Mouse (Mus musculus) frontal cortex, postnatal 36 days (tissue): ENCODE results near the gene Pcid2.

Experiments
- DNase-seq, 2 experiments: peaks; one replicate each; pipeline ENCODE4 v3.0.0; 2022; ENCODE audit warnings: low spot score in 2 of 2

The Pcid2 gene

GRCm38 (mm10) chr8:13105087-13105881, at the start of gene Pcid2, which contains the start of gene Cul4a:
Gene Pcid2 (minus strand): TSS chr8:13105459.
Gene Cul4a (plus strand): TSS chr8:13105621.
- DNase-seq, result peak; percentile 95 to 97

- DNase-seq, result no peak
Observed at GRCm38 (mm10) chr8:13154099-13154498, 48.8 kb upstream of the Pcid2 start.

- no peak for DNase-seq
Observed at GRCm38 (mm10) chr8:13150929-13151328, 45.7 kb upstream of the Pcid2 start.

GRCm38 (mm10) chr8:13149866-13150265, 44.6 kb upstream of the Pcid2 start:
- DNase-seq, result no peak

- no peak for DNase-seq
Observed at GRCm38 (mm10) chr8:13149287-13149686, 44.0 kb upstream of the Pcid2 start.

GRCm38 (mm10) chr8:13148476-13148875, 43.2 kb upstream of the Pcid2 start:
- no peak for DNase-seq

GRCm38 (mm10) chr8:13141681-13142080, 36.4 kb upstream of the Pcid2 start:
- DNase-seq, result no peak

- no peak for DNase-seq
Observed at GRCm38 (mm10) chr8:13139641-13140182, 34.5 kb upstream of the Pcid2 start.

- peak; percentile 57 to 66 for DNase-seq
Observed at GRCm38 (mm10) chr8:13132220-13132619, 27.0 kb upstream of the Pcid2 start.

GRCm38 (mm10) chr8:13124897-13125296, 19.6 kb upstream of the Pcid2 start:
- no peak for DNase-seq

- no peak for DNase-seq
Observed at GRCm38 (mm10) chr8:13122887-13123421, 17.7 kb upstream of the Pcid2 start.

GRCm38 (mm10) chr8:13120882-13121665, 15.8 kb upstream of the Pcid2 start:
- DNase-seq, result no peak

GRCm38 (mm10) chr8:13118516-13118915, 13.3 kb upstream of the Pcid2 start:
- DNase-seq, result no peak

- DNase-seq, result no peak
Observed at GRCm38 (mm10) chr8:13117096-13117495, 11.8 kb upstream of the Pcid2 start.

- DNase-seq, result no peak
Observed at GRCm38 (mm10) chr8:13113232-13113631, 8.0 kb upstream of the Pcid2 start.

GRCm38 (mm10) chr8:13111917-13112316, 6.7 kb upstream of the Pcid2 start:
- DNase-seq, result no peak

- no peak for DNase-seq
Observed at GRCm38 (mm10) chr8:13109416-13109960, 4.2 kb upstream of the Pcid2 start.

GRCm38 (mm10) chr8:13108967-13109366, 3.7 kb upstream of the Pcid2 start:
- DNase-seq, result no peak

GRCm38 (mm10) chr8:13107990-13108638, 2.9 kb upstream of the Pcid2 start:
- no peak for DNase-seq

GRCm38 (mm10) chr8:13105908-13106551, 771 bp upstream of the Pcid2 start:
- DNase-seq, result peak; percentile 17 to 21

- peak; percentile 91 to 93 for DNase-seq
Observed at GRCm38 (mm10) chr8:13104691-13105086, 570 bp downstream of the Pcid2 start.
